Mouse (Mus musculus) layer of hippocampus, adult 18-20 months (tissue): ENCODE data around the gene Cpeb4. TPM values are rescaled to one million over a fixed set of nuclear protein-coding genes. Genes with fewer than 3 reads are reported as not detected.
"Not testable (repeated sequence)": the region's sequence is repeated elsewhere in the genome, so short reads cannot be mapped to it uniquely, and the experiment has no call there.

Experiments
- DNase-seq, 2 experiments: peaks; one replicate each; pipeline ENCODE4 v3.0.0; 2022; ENCODE audit warnings: low spot score in 2 of 2
- long read RNA-seq: library from polyadenylated mRNA; stranded (forward); transcript quantifications from one replicate; pipeline ENCODE4 v2.0.0, GENCODE M21; 2021
- total RNA-seq, 2 experiments: library from RNA; stranded (reverse); gene quantifications; 2 replicates each; pipeline ENCODE4 v1.2.3; 2021

Gene Cpeb4
- 100 to 1,000 TPM; 148 to 155 TPM for total RNA-seq
- long read RNA-seq, full-length matches to known transcripts, result 13 of 31 reads
- long read RNA-seq, partial matches to known transcripts, result 11 of 31 reads
- long read RNA-seq, other reads (novel, unspliced or antisense), result 7 of 31 reads

- DNase-seq, result no peak
Measured at GRCm38 (mm10) chr11:31871911-31872310, at the start of gene Cpeb4. Gene Cpeb4, plus strand, starts transcription at chr11:31872211.

- no peak for DNase-seq
Measured at GRCm38 (mm10) chr11:31822556-31822955, 49.5 kb upstream of the Cpeb4 start.

GRCm38 (mm10) chr11:31823513-31823912 lies 48.5 kb upstream of the Cpeb4 start:
- no peak for DNase-seq

GRCm38 (mm10) chr11:31824504-31825166 lies 47.4 kb upstream of the Cpeb4 start:
- DNase-seq, result peak in 1 of 2 experiments; percentile 23

GRCm38 (mm10) chr11:31828011-31828770 lies 43.8 kb upstream of the Cpeb4 start:
- DNase-seq, result no peak

DNA sequence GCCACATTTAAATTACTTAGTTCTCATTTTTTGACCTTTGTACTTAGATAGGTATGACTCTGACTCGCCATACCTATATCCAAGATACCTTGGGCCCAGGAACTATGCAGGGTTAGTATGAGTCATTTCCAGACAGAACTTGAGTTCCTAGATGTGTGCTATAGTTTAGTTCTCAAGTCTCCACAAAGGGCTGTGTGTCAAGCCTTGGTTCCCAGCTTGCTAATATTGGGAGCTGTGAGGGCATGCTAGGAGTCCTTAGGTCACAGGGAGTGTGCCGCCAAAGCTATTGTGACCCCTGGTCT lies 43.3 kb upstream of the Cpeb4 start:
- DNase-seq, result no peak

- no peak for DNase-seq
Measured at GRCm38 (mm10) chr11:31830213-31831151, 41.5 kb upstream of the Cpeb4 start.

GRCm38 (mm10) chr11:31831451-31831850 lies 40.6 kb upstream of the Cpeb4 start:
- DNase-seq, result no peak

GRCm38 (mm10) chr11:31831983-31832382 lies 40.0 kb upstream of the Cpeb4 start:
- DNase-seq, result no peak

DNA sequence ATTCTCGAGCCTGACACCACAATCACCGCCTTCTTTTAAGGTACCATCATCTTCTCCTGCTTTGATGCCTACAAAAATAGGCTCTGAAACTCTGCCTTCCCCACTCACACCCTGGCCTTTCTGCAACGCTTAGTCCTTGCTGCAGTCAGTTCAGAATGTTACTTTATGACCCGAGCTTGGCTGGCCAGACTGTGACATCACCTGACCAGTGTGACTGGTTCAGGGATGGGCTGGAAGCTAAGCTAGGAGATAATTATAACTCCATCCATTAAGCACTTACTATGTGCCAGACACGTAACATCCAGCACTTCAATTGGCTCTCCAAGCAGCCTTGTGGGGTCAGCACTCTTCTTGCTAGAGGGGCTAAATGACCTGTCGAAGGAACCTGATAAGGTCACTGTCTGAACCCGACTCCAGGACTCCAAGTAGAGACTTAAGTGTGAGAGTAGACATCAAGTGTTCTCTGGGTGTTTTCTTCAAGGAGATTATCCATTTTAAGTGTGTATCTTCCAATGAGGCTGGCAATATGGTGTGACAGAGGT lies 39.5 kb upstream of the Cpeb4 start:
- no peak for DNase-seq

DNA sequence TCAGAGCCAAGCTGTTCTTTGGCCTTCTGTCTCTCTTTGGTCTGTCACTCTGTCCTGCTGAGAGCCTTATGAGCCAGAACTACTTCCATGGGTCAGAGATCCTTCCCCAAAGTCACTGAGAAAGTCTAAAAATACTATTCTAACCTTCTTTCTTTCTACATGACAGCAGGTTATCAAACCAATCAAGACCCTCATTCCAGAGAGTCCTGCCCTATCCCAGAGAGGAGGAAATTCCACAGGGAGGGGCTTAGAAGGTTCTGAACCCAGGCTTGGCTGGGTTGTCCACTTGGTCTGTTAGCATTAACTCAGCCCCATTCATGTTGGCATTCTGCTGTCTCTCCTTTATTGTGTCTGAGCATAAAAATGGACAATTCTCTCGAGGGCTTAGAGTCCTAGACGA lies 38.5 kb upstream of the Cpeb4 start:
- DNase-seq, result no peak

GRCm38 (mm10) chr11:31835352-31835751 lies 36.7 kb upstream of the Cpeb4 start:
- DNase-seq, result no peak

DNA sequence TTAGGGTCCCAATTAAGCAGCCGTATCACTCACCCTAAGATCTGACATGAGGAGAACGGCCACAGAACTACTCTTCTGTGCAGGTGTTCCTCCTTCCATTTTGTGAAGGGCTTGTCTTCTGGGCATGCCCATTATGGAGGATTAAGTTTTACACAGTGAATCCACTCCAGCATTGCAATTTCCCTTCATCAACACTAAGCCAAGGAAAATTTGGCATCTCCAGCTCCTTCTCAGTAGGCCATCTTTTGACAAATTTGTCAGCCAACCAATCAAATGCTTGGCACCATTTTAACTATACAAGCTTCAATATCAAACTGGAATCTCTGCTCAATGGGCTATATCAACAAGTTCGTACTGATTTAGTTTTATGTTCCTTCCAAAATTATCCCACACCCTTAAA lies 34.8 kb upstream of the Cpeb4 start:
- no peak for DNase-seq

DNA sequence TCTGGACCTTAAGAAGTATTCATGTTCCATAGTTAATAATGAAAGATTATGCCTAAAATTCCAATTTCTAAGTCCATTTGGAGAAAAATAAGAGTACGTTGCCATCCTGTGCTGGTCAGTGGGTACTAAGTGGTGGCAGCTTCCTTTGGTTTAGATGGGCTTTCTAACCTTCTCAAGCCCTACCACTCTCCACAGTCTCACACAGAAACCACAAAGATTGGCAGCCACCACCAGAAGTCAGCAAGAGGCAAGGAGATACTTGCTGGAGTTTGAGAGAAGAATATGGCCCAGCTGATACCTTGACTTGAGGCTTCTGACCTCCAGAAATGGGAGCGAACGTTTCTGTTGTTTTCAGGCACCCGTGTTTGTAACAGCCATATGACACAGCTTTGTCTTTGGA lies 34.3 kb upstream of the Cpeb4 start:
- no peak for DNase-seq

GRCm38 (mm10) chr11:31838442-31839083 lies 33.4 kb upstream of the Cpeb4 start:
- peak; percentile 43 to 74 for DNase-seq

GRCm38 (mm10) chr11:31839084-31839460 lies 32.9 kb upstream of the Cpeb4 start:
- DNase-seq, result no peak

DNA sequence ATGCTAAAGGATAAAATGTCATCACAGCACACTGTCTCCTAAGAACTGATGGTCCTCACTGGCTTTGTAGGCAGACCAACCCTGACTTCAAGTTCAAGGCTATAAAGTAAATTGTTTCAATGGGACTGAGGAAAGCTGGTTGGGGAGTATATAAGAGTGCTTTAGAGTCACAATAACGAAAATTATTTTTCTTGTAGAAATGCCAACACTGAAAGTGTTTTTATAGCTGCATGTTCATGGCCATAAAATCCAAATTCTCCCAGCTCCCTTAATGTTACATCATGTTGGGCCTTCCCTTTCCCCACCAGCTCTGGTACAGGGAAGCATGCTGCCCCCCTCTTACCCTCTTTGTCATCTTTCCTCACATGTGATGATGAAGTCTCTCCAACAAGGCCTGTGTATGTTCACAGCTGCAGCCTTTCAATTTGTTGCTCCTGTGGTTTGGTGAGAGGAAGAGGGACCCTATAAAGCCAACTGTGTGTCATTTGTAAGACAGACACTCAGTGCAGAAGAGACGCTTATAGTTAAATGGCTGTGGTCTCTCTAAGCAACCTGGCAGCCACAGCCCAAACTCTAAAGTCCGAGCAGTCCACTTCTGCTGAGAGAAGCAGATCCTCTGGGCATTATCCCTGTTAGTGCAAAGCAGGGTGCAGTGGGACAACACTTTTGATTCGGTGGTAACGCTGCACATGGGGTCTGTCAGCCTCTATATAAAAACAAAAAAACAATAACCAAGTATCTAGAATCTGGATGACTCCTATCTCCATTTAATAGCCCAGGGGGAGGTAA lies 29.6 kb upstream of the Cpeb4 start:
- DNase-seq, result no peak

- DNase-seq, result no peak
Measured at GRCm38 (mm10) chr11:31843177-31843833, 28.7 kb upstream of the Cpeb4 start.

DNA sequence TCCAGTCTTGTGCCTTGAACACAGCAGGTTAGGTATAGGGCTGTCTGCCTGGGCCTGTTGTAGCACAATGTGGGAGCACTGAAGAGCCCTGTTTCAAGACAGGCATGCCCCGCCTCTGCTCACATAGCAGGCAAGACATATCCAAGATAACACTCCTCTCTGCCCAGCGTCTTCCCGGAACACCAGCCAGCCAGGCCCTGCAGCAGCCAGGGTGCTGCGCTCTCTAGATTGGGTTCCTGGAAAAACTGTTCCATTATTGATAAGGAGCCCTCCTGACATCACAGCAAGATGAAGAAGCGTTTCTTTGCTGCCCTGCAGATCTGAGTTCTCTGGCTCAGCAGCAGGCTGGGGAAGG lies 28.2 kb upstream of the Cpeb4 start:
- no peak for DNase-seq

DNA sequence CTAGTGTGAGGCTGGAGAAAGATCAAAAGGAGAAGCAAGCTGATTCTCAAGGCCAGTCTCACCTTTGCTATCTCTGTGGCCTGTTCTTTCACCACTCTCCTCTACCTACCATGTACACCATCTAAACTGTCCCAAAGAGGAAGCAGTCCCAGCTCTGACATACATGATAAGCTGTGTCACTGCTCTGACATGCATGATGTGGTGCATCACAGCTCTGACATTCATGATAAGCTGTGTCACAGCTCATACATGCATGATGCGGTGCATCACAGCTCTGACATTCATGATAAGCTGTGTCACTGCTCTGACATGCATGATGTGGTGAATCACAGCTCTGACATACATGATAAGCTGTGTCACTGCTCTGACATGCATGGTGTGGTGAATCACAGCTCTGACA lies 26.9 kb upstream of the Cpeb4 start:
- not testable (repeated sequence) for DNase-seq
